Mouse (Mus musculus): ENCODE measurements around the gene E430018J23Rik. TPM values are rescaled to one million over a fixed set of nuclear protein-coding genes. Genes with fewer than 3 reads are reported as not detected.
"Not testable (repeated sequence)": the region's sequence is repeated elsewhere in the genome, so short reads cannot be mapped to it uniquely, and the experiment has no call there.

E430018J23Rik gene
- total RNA-seq (2021): 1 to 10 TPM; 1.7 to 1.8 TPM
- long read RNA-seq, experiment 1: 0 reads
- long read RNA-seq, experiment 2, partial matches to known transcripts: 0 of 2 reads
- long read RNA-seq, experiment 2, other reads (novel, unspliced or antisense): 2 of 2 reads

DNA sequence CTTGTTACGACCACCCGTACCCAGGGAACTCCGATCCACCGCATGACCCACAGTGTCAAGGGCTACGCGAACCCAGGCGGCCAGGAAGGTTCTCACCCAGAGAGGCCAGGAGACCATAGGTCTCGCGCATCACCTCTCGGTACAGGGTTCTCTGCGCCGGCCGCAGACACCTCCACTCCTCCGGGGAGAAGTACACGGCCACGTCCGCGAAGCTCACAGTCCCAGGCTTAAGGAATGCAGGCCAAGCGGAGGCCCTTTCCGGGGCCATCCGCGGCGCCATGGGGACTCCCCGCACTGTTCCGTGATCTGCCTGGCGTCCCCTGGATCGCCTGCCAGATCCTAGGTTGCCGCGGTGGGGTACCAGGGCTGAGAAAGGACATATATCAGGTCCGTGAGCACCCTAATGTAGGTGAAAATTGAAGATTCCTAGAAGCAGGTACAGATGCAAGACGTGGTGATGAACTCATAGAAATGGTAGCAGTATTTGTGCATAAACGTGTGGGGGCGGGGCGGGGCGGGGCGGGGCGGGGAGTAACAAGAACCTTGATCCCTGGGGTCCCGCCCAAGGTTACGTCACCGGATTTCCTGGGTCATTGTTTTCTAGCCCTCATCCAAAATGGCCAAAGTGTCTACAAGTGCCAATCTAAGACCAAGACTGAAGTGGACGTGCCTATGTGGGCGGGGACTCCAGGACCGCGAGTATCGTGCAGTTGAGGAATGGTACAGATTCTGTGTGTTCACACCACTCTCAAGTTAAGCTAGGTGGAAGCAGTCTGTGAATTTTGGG is at the start of gene E430018J23Rik:
E430018J23Rik (minus strand) TSS at position 473 of the 787 bp plus-strand sequence.
- DNase-seq: peak; percentile 93

- no peak for DNase-seq
Observed at GRCm38 (mm10) chr7:127437724-127438123, 44.3 kb upstream of the E430018J23Rik start.

- DNase-seq: no peak
Observed at GRCm38 (mm10) chr7:127435206-127435605, 41.8 kb upstream of the E430018J23Rik start.

DNA sequence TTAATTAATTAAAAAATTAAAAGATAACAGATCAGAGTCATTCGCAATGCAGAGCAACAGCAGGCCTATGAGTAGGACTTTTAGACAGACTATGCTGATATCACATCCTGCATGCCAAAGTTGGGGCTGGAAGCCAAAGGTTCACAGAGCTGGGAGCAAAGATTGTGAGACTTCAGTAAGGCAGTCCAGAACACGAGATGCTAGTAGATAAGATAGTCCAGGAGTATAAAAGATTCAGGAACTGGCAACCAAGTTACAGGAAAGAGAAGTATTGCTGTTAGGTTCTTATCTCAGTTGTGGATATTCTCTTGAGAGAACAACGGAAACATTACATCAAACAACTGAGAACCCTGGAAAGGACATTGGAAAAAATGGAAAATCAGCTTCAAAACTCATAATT is 32.9 kb upstream of the E430018J23Rik start:
- DNase-seq: no peak

GRCm38 (mm10) chr7:127425911-127426310 is 32.5 kb upstream of the E430018J23Rik start:
- no peak for DNase-seq

- no peak for DNase-seq
Observed at GRCm38 (mm10) chr7:127425291-127425690, 31.9 kb upstream of the E430018J23Rik start.

DNA sequence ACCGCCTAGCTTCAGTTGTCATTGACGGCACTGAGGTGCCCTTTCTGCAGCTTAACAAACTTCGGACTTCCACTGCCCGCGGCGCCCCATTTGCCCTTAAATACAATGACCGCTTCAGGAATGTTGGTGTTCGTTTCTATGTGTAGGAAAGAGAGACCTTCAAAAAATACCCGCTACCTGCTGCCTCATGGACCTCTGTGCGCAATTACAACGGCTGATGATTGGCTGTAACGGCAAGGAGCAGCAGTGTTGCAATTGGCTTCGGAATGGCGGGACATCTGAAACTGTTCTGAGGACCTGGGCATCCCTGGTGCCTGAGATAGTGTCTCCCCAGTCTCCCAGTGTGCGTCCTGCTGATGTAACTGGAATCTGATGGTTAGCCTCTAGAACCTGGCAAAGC is 28.8 kb upstream of the E430018J23Rik start:
- no peak for DNase-seq

DNA sequence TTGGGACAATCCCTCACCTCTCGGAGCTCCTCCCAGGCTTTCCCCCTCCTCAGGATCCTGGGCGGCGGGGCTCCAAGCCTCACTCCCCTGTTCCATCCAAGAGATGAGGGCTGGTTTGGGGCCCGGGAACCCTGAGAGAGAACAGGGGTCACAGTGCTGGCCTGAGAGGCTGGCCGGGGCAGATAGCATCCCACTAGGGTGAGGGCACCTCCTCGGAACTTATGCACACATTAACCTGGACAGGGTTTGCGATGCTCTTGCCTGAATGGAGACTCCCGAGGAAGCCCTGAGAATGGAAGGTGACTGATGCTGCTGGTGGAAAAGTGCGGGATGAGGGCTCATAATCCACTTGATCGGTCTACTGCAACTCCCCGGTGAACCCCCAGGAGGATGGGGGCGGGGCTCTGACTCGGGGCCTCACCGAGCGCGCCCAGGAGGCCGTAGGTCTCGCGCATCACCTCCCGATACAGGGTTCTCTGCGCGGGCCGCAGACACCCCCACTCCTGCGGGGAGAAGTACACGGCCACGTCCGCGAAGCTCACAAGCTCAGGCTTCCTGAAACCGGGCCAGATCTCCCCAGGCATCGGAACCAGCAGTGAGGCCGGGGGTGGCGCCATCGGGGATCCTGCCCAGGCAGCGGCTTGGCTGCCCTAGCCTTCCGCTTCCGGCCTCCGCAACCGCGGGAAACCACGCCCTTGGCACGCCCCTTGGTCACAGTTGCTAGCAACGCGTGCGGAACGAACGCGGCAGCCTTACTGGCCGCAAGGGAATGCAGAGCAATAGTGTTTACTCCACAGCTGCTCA is 28.2 kb upstream of the E430018J23Rik start, which contains the start of gene Zfp688:
Zfp688 (minus strand) TSS at position 681 of the 804 bp plus-strand sequence.
- DNase-seq: peak; percentile 92

DNA sequence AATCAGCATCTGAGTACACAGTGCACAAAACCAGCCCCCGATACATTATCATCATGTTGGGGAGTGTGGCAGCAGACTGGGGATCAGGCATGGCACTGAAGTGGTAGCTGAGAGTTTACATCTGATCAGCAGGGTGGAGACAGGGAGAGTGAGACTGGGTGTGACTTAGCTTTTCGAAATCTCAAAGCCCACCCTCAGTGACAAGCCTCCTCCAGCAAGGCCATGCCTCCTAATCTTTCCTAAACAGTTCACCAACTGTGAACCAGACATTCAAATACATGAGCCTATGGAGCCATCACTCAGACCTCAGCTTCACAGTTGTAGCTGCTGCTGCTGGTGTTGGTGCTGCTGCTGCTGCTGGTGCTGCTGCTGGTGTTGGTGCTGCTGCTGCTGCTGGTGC is 18.0 kb upstream of the E430018J23Rik start:
- no peak for DNase-seq

DNA sequence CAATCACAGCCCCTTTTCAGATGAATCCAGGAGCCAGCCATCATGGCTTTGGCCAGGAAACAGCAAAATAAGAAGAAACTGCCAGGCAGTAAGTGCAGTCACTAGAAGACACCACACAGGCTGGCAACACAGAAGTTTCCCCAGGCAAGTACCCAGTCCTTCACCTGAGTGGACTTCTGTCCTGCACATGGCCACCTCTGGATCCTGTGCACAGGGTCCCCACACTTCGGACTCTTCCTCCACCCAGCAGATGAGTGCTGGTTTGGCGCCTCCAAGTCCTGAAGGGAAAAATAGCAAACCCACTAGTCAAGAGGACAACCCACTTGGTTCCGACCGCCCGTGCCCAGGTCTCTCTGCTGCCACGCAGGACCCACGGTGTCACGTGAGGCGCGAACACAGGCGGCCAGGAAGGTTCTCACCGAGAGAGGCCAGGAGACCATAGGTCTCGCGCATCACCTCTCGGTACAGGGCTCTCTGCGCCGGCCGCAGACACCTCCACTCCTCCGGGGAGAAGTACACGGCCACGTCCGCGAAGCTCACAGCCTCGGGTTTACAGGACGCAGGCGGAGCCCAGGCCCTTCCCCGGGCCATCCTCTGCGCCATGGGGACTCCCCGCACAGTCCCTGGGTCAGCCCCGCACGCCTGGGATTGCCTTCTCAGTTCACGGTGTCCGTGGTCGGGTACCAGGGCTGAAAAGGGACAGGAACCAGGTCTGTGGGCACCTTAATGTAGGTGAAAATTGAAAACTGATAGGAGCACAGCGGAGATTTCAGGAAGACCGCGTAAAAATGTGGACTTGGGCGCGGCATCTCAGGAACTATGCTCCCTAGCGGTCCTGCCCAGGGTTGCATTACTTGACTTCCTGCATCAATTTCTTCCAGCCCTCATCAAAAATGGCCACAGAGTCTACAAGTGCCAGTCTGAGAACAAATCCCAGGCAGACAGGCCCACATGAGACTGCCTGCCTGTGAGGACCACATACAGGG is 12.9 kb upstream of the E430018J23Rik start, which contains the start of gene Zfp764:
Zfp764 (minus strand) TSS at position 821 of the 986 bp plus-strand sequence.
- DNase-seq: peak; percentile 69

- DNase-seq: not testable (repeated sequence)
Observed at GRCm38 (mm10) chr7:127404101-127404500, 10.7 kb upstream of the E430018J23Rik start.

- DNase-seq: no peak
Observed at GRCm38 (mm10) chr7:127402980-127403379, 9.6 kb upstream of the E430018J23Rik start.

DNA sequence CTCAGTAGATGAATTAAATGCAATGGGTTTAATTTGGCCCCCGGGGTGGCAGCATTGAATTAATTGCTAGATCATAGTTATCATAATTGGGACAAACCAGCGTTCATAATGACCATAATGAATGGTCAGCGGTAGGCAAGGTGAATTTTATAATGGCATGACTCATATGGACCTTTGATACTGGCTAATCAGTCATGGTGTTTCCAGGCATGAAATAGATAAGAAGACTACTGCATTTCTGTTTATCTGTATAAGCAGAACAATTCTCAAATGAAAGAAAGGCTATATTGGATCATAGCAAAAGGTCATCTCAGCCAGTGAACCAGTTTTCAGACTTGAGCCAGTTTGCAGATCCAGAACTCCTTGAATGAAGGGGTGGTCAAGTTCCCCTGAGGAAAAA is 6.9 kb upstream of the E430018J23Rik start:
- no peak for DNase-seq

DNA sequence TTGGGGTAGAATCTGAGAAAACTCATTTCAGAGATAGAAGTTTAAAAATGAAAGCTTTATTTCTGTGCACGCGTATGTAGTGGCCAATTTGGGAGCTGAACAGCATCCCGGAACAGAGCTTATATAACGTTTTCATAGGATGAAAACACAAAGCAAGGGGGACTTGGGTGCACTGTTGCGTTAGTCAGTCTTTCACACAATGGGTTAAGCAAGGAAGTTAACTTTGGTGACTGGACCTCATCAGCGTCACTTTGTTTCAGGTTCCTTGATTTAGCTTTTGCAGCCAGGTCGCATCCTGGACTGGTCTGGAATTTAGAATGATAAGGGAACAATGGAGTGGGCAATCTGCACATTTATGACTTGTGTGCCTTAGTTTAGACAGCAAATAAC is 510 bp upstream of the E430018J23Rik start:
- no peak for DNase-seq

DNA sequence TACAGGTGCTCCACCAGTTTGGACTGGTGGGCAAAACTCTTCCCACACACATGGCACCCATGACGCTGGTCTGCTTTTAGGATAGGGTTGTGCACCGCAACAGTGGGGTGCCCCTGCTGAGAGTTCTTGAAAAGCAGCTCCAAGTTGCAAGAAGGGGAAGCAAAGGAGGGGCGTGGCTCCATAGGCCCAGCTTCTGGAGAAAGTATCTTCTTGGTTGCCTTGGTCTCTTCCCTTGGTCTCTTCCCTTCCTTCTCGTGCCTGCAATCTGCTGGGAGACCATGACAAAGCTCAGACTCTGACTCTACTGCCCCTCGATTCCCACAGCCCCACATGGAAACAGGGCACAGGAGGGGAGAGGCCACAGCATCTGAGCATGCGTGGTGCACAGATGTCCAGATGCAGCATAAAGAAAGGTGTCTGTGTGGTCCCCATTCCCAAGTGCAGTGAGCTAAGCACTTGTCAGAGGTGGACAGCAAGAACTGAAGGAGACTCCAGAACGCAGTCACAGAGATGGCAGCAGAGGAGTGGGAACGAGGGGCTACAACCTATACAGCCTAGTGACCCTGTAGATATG is 1.1 kb downstream of the E430018J23Rik start:
- no peak for DNase-seq

- no peak for DNase-seq
Observed at GRCm38 (mm10) chr7:127391538-127391937, 1.9 kb downstream of the E430018J23Rik start.

GRCm38 (mm10) chr7:127390306-127390705 is 3.1 kb downstream of the E430018J23Rik start:
- no peak for DNase-seq

GRCm38 (mm10) chr7:127388201-127388600 is 5.2 kb downstream of the E430018J23Rik start:
- DNase-seq: not testable (repeated sequence)

GRCm38 (mm10) chr7:127386641-127387392 is 6.6 kb downstream of the E430018J23Rik start, which contains the start of gene 9130019O22Rik:
Gene 9130019O22Rik (minus strand): TSS chr7:127387166.
- DNase-seq: peak; percentile 80

- DNase-seq: not testable (repeated sequence)
Observed at GRCm38 (mm10) chr7:127385560-127385959, 7.9 kb downstream of the E430018J23Rik start.
